Mouse (Mus musculus) embryonic facial prominence, embryonic 11.5 days (tissue): Measurements from ENCODE around the gene Pex16. TPM values are rescaled to one million over a fixed set of nuclear protein-coding genes. Genes with fewer than 3 reads are reported as not detected.

Experiments
- ATAC-seq: fragments of 200-750 bp; cut with Nextera tagmentation; replicated peaks from 2 replicates; pipeline ENCODE4 v1.8.0; 2017; ENCODE audit warnings: low read depth; ENCODE audit not compliant: insufficient number of reproducible peaks, low FRiP score, low TSS enrichment
- DNase-seq: peaks from one replicate; pipeline ENCODE4 v3.0.0-alpha.2; 2015; ENCODE audit warnings: low spot score
- H3K27ac ChIP-seq: fragments of 300-500 bp; sonication (generic); replicated peaks from 2 replicates; pipeline ENCODE4 v1.5.1; 2014; ENCODE audit warnings: mild to moderate bottlenecking, low read depth, low read length, control low read depth
- H3K27me3 ChIP-seq: fragments of 300-500 bp; sonication (generic); 2 replicates; pipeline ENCODE4 v1.6.1; 2014; ENCODE audit warnings: mild to moderate bottlenecking, low read length, moderate library complexity, mixed read lengths; ENCODE audit not compliant: control insufficient read depth, insufficient read depth
- H3K36me3 ChIP-seq: fragments of 300-500 bp; sonication (generic); replicated peaks from 2 replicates; pipeline ENCODE4 v1.6.1; 2014; ENCODE audit warnings: low read depth, mild to moderate bottlenecking, low read length, moderate library complexity, mixed read lengths; ENCODE audit not compliant: control insufficient read depth, insufficient read depth
- H3K4me1 ChIP-seq: fragments of 300-500 bp; sonication (generic); 2 replicates; pipeline ENCODE4 v1.6.1; 2014; ENCODE audit warnings: low read length, mixed read lengths; ENCODE audit not compliant: control insufficient read depth, insufficient read depth
- H3K4me2 ChIP-seq: fragments of 300-500 bp; sonication (generic); 2 replicates; pipeline ENCODE4 v1.6.1; 2014; ENCODE audit warnings: low read depth, mild to moderate bottlenecking, control low read depth, low read length, moderate library complexity
- H3K4me3 ChIP-seq: fragments of 300-500 bp; sonication (generic); 2 replicates; pipeline ENCODE4 v1.5.1; 2014; ENCODE audit warnings: low read depth, low read length, control low read depth
- H3K9ac ChIP-seq: fragments of 300-500 bp; sonication (generic); replicated peaks from 2 replicates; pipeline ENCODE4 v1.6.1; 2014; ENCODE audit warnings: mild to moderate bottlenecking, control low read depth, low read length
- H3K9me3 ChIP-seq: fragments of 300-500 bp; sonication (generic); replicated peaks from 2 replicates; pipeline ENCODE4 v1.6.1; 2016; ENCODE audit warnings: mild to moderate bottlenecking, low read length, inconsistent platforms, mixed read lengths; ENCODE audit not compliant: control insufficient read depth
- WGBS: fragments of 180-500 bp; shearing (Covaris S2); extraction: QIAGEN DNeasy Blood & Tissue Kit; methylation state at CpG from one replicate; pipeline ENCODE4 v1.1.7; 2014; 5-methylcytosine and 5-hydroxymethylcytosine counted together
- polyA plus RNA-seq: library from polyadenylated mRNA; unstranded; fragments of >200 nt; fragmentation: Nextera tagmentation; extraction: Ambion mirVana; gene quantifications from 2 replicates; pipeline ENCODE4 v1.2.1, GENCODE M21; 2014

Pex16 gene
- polyA plus RNA-seq, 1 experiment from 2014 or later: 11.7 TPM

- H3K4me2 ChIP-seq: no peak overlapping the region
- H3K9me3 ChIP-seq: no peaks in the 10 kb centered on the region
- no peaks in the 10 kb centered on the region; the same call in 1 of the 2 replicates for H3K36me3 ChIP-seq
- no peak overlapping the region for H3K27ac ChIP-seq
- H3K9ac ChIP-seq: no peak overlapping the region
- WGBS: 96% methylated on average over 7 of the region's 7 CpGs
- no peaks in the 10 kb centered on the region for H3K27me3 ChIP-seq
- no peak overlapping the region for H3K4me3 ChIP-seq
- ATAC-seq (no peak), DNase-seq (no peak)
- H3K4me1 ChIP-seq: peaks cover 3% of the 10 kb centered on the region; the same call in 1 of the 2 replicates
Observed at GRCm38 (mm10) chr2:92377320-92377719, 2.8 kb downstream of the Pex16 start.

GRCm38 (mm10) chr2:92379783-92380494 lies 5.5 kb downstream of the Pex16 start:
- 76% methylated on average over 17 of the region's 17 CpGs for WGBS
- H3K4me2 ChIP-seq: no peak overlapping the region
- H3K36me3 ChIP-seq: peaks cover 2% of the 10 kb centered on the region; the same call in 1 of the 2 replicates
- no peaks in the 10 kb centered on the region for H3K9me3 ChIP-seq
- H3K4me3 ChIP-seq: no peak overlapping the region
- ATAC-seq (no peak), DNase-seq (no peak)
- no peak overlapping the region for H3K27ac ChIP-seq
- no peaks in the 10 kb centered on the region for H3K27me3 ChIP-seq
- no peak overlapping the region for H3K9ac ChIP-seq
- H3K4me1 ChIP-seq: peaks cover 3% of the 10 kb centered on the region; the same call in 1 of the 2 replicates

- Histone ChIP-seq H3K27me3 (no peaks in the 10 kb centered on the region), H3K4me3 (no peak overlapping the region), H3K4me2 (no peak overlapping the region), H3K9ac (no peak overlapping the region), H3K9me3 (no peaks in the 10 kb centered on the region), H3K36me3 (peaks cover 4% of the 10 kb centered on the region; the same call in 1 of the 2 replicates), H3K4me1 (peaks cover 3% of the 10 kb centered on the region; the same call in 1 of the 2 replicates), H3K27ac (no peak overlapping the region)
- WGBS: 75% methylated on average over 6 of the region's 6 CpGs
- no peak for ATAC-seq
- no peak for DNase-seq
Observed at GRCm38 (mm10) chr2:92380495-92381050, 6.1 kb downstream of the Pex16 start.

- no peak for ATAC-seq
- no peak for DNase-seq
- Histone ChIP-seq H3K27me3 (no peaks in the 10 kb centered on the region), H3K9ac (no peak overlapping the region), H3K9me3 (no peaks in the 10 kb centered on the region), H3K36me3 (peaks cover 4% of the 10 kb centered on the region; the same call in 1 of the 2 replicates), H3K27ac (no peak overlapping the region), H3K4me2 (no peak overlapping the region), H3K4me1 (peaks cover 2% of the 10 kb centered on the region; the same call in 1 of the 2 replicates), H3K4me3 (no peak overlapping the region)
- WGBS: 88% methylated on average over 5 of the region's 5 CpGs
Observed at GRCm38 (mm10) chr2:92381161-92381560, 6.7 kb downstream of the Pex16 start.

GRCm38 (mm10) chr2:92381901-92382588 lies 7.6 kb downstream of the Pex16 start, which contains the start of gene 1700029I15Rik:
Gene 1700029I15Rik, plus strand, starts transcription at chr2:92382538.
- Histone ChIP-seq H3K27me3 (no peaks in the 10 kb centered on the region), H3K36me3 (peaks cover 4% of the 10 kb centered on the region; the same call in 1 of the 2 replicates), H3K9me3 (no peaks in the 10 kb centered on the region), H3K4me3 (no peak within 1 kb of the TSS), H3K27ac (no peak within 1 kb of the TSS), H3K4me1 (no peaks in the 10 kb centered on the region), H3K4me2 (no peak within 1 kb of the TSS), H3K9ac (no peak within 1 kb of the TSS)
- ATAC-seq (no peak), DNase-seq (no peak)
- WGBS: 84% methylated on average over 5 of the region's 5 CpGs

GRCm38 (mm10) chr2:92382759-92383158 lies 8.3 kb downstream of the Pex16 start:
- DNase-seq: no peak
- no peaks in the 10 kb centered on the region for H3K4me1 ChIP-seq
- WGBS: 82% methylated on average over 4 of the region's 4 CpGs
- no peaks in the 10 kb centered on the region for H3K27me3 ChIP-seq
- no peak overlapping the region for H3K27ac ChIP-seq
- H3K9ac ChIP-seq: no peak overlapping the region
- H3K9me3 ChIP-seq: no peaks in the 10 kb centered on the region
- no peak for ATAC-seq
- no peak overlapping the region for H3K4me3 ChIP-seq
- no peak overlapping the region for H3K4me2 ChIP-seq
- H3K36me3 ChIP-seq: peaks cover 4% of the 10 kb centered on the region; the same call in 1 of the 2 replicates

- H3K9me3 ChIP-seq: no peaks in the 10 kb centered on the region
- H3K9ac ChIP-seq: no peak overlapping the region
- H3K27me3 ChIP-seq: no peaks in the 10 kb centered on the region
- H3K4me3 ChIP-seq: no peak overlapping the region
- H3K4me2 ChIP-seq: no peak overlapping the region
- WGBS: 78% methylated on average over 4 of the region's 4 CpGs
- DNase-seq: no peak
- H3K4me1 ChIP-seq: peaks cover 4% of the 10 kb centered on the region
- H3K27ac ChIP-seq: no peak overlapping the region
- H3K36me3 ChIP-seq: peaks cover 4% of the 10 kb centered on the region; the same call in 1 of the 2 replicates
- no peak for ATAC-seq
Observed at GRCm38 (mm10) chr2:92384101-92384500, 9.6 kb downstream of the Pex16 start.
